Mouse (Mus musculus) right cerebral cortex, postnatal 10 days (tissue): ENCODE measurements around the gene 1810010H24Rik.
"Not testable (repeated sequence)": the region's sequence is repeated elsewhere in the genome, so short reads cannot be mapped to it uniquely, and the experiment has no call there.

Experiments used
- DNase-seq, 2 experiments: peaks; one replicate each; pipeline ENCODE4 v3.0.0; 2021; ENCODE audit warnings: low spot score in 2 of 2

1810010H24Rik gene

DNA sequence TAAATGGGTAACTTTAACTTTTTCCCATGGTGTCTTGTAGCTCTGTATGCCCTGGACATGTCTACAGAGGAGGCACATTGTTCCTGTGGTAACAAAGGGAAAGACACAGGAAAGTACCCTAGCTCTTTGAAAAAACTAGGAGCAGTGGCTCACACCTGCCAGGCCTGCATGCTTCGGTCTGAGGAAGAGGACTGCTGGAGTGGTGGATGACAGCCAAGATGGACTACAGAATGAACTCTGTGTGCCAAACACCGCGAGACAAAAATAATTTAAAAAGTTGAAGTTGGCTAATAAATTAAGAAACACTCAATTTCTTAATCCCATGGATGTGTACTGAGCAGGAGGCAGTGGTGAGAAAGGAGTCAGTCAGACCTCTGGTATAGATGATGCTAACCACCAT lies 15.9 kb downstream of the 1810010H24Rik start:
- no peak for DNase-seq

DNA sequence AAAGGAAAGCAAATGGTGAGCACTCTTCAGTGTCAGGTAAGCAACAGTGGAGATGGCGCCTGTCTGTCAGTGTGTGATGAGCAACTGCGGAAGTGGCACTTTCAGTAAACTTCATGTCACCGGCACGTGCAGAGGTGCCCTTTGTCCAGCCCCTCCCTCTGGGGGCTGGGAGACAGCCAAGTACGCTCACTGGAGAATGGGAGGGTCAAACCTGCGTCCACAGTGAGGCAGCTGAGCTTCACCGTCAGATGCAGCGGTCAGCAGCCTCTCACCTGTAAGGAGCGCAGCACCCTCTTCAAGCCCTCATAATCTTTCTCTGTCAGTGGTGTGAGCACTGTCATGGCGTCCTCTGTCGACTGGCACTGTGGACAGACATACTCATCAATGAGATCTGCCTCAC lies 17.9 kb downstream of the 1810010H24Rik start:
- no peak for DNase-seq

DNA sequence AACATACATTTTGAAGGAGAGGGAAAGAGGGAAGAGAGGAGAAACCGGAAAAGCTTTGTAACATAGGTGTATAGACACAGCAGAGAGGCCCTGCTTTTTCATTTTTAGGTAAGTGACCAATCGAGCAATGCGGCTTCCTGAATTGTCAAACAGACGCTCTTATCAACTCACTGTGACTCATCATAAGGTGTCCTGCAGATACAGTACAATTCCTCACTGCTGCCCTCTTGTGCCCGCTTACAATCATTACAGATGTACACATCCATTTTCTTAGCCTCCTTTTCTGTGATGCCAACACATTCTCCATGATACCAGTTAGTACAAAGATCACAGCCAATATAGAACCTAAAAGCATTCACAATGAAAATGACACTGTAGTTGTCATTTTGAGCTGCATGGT lies 18.8 kb downstream of the 1810010H24Rik start:
- peak; percentile 71 to 79 for DNase-seq

GRCm38 (mm10) chr11:107045546-107045945 lies 20.1 kb downstream of the 1810010H24Rik start:
- DNase-seq, result no peak

DNA sequence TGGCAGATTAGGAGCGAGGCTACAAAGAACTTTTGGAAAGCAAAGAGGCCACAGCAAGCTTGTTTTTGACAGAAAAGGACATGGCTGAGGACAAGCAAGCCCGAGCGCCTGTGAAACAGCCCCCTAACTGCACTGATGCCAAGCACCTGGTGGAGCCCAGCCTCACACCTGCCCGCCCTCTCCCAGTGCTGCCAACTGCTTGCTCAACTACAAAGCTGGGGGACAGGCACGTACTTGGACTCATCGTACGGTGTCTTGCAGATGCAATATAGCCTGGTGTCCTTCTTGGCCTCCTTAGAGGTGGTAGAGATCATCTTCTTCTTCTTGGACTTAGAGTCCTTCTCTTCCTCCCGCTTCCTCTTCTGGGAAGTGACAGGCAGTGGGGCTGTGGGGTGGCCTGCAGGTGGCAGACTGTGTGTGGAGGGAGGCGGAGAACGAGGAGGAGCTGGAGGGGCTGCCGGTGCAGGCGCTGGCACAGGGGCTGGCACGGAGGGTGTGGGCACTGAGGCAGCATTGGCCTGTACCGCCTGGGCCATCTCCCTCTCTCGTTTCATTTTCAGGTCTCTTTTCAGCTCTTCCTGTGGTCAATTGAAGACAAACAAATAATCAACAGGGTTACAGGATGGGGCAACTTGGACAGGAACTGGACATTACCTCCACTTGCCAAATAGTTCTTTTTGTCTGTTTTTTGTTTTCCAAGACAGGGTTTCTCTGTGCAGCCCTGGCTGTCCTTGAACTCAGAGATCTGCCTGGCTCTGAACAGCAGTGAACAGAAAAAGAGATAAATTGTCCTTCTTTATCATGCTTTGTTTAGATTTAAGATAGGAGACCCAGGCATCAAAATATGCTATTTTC lies 21.5 kb downstream of the 1810010H24Rik start:
- no peak for DNase-seq

- DNase-seq, result no peak
Observed at GRCm38 (mm10) chr11:107054870-107055269, 29.4 kb downstream of the 1810010H24Rik start.

DNA sequence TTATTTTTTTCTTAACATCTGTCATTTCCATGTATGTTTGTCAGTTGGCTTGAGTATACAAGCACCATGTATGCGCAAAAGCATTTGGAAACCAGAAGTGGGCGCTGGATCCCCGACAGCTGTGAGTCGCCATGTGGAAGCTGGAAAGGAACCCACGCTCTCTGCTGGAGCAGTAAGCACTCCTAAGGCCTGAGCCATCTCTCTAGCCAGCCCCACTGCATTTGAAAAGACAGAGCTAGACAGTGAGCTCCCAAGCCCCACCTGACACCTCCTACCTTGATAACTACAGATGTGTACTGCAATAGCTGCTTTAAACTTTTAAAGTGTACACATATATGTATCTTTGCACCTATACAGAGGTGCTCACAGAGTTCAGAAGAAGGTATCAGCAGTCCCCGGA lies 31.9 kb downstream of the 1810010H24Rik start:
- DNase-seq, result no peak

DNA sequence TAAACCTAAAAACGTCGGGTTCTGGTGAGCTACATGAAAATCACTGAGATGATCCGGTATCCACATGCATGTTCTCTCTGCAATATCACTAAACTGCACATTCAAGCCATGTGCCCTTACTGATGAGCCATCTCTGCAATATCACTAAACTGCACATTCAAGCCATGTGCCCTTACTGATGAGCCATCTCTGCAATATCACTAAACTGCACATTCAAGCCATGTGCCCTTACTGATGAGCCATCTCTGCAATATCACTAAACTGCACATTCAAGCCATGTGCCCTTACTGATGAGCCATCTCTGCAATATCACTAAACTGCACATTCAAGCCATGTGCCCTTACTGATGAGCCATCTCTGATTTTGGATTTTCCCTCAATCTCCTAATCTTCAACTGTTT lies 34.2 kb downstream of the 1810010H24Rik start:
- DNase-seq, result not testable (repeated sequence)

DNA sequence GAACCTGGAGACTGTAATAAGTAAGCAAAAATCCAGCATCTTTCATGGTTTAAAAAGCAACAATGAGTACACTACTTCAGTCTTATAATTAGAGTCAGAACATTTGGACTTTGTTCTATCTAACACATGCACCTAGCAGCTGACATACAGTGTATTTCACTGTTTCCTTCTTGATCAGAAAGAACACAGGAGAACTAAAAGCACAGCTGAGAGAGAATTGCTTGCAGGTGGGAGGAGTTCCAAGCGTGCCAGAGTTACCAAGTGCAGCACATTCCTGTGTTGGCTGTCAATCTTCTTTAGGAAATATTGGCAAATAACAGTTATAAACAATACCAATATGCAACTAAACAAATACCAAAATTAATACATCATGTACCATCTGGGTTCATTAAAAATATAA lies 35.5 kb downstream of the 1810010H24Rik start:
- DNase-seq, result no peak

GRCm38 (mm10) chr11:107063067-107063466 lies 37.6 kb downstream of the 1810010H24Rik start:
- DNase-seq, result no peak

- DNase-seq, result no peak
Observed at GRCm38 (mm10) chr11:107064590-107064989, 39.1 kb downstream of the 1810010H24Rik start.

- no peak for DNase-seq
Observed at GRCm38 (mm10) chr11:107065216-107065785, 39.8 kb downstream of the 1810010H24Rik start.
